Mouse (Mus musculus) thymus, adult 18-20 months (tissue): ENCODE data around the gene A26c2.

Source experiments
- DNase-seq, 2 experiments: peaks; one replicate each; pipeline ENCODE4 v3.0.0; 2022; ENCODE audit warnings: mixed read lengths in 2 of 2

A26c2 gene

GRCm38 (mm10) chr7:62823573-62823972 is at the start of gene A26c2:
Gene A26c2, minus strand, starts transcription at chr7:62823673.
- no peak for DNase-seq

GRCm38 (mm10) chr7:62851471-62851870 is 28.0 kb upstream of the A26c2 start:
- DNase-seq: no peak
